In the genomic region with DNA sequence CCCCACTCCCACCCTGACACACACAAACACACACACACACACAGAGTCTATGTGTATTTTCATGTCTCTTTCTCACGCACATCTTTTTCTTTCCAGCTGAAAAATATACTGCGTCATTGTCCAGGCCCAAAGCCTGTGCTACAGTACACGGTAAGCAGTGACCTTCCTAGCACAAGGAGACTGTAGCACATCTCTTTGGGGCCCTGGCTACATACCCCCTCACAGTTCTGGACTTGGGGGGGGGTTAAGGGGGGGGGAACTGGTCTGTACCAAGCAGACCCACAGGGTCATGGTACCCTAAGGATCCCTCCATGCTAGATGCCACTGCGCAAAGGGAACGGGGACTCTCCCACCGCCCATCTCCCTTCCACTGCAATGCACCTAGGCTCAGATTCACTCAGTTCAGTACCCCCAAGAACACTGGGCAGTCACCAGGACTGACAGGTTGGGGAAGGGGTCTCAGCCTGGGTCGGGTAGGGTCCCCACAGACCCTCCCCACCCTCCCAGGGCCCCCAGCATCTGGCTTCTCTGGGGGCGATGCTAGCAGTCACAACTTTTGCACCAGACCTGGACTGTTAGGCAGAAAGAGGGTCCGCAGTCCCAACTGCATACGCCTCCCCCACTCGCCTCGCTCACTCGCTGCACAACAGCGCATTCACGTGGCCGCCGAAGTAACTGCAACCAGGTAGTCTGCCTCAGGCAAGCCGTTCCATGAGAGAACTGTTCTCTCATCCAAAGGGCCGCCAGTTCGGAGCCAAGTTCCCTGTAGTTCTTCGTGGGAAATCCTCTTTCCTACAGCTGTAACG, we compare ENCODE assay signal across 7 mouse cellular contexts.
DNase-seq lines count a peak whose midpoint lies in the region; ATAC-seq and TF ChIP-seq lines count a peak whose summit lies in the region.

No protein-coding gene starts in this region.

- DNase-seq in adrenal gland, postnatal 4 days (ENCODE audit: low spot score in 2 of 2) = peak; percentile 61 to 68
- peak; percentile 89 for DNase-seq in kidney, postnatal 0 days (ENCODE audit: low spot score)
- peak; percentile 65 for DNase-seq in liver, embryonic 11.5 days (ENCODE audit: low spot score)

- peaks cover 42% of the 10 kb centered on the region for H3K4me1 ChIP-seq in embryonic facial prominence, embryonic 13.5 days
- no peaks in the 10 kb centered on the region for H3K4me1 ChIP-seq in heart, embryonic 14.5 days (ENCODE audit: control insufficient read depth in 2 of 2, insufficient read depth in 2 of 2, low read length in 2 of 2)
- H3K4me1 ChIP-seq in kidney, postnatal 0 days (replicated peaks; ENCODE audit: insufficient read depth, low read length) = no peaks in the 10 kb centered on the region
- H3K4me1 ChIP-seq in liver, embryonic 11.5 days (replicated peaks; ENCODE audit: control insufficient read depth, insufficient read depth, low read length) = no peaks in the 10 kb centered on the region
- H3K4me1 ChIP-seq in neural tube, embryonic 13.5 days (replicated peaks) = peaks cover 30% of the 10 kb centered on the region
- H3K4me1 ChIP-seq in testis, adult 2 months (ENCODE audit: control insufficient read depth, insufficient read depth, low read length) = peaks cover 6% of the 10 kb centered on the region

- 0 out of 2 replicates have a peak, but pooled peaks have one; percentile 19 for TF ChIP-seq POLR2A in testis, adult 2 months (IDR thresholded peaks at IDR 0.05; ENCODE audit: control insufficient read depth, low read depth, low read length)

- no peaks in the 10 kb centered on the region for H3K9me3 ChIP-seq in embryonic facial prominence, embryonic 13.5 days
- no peaks in the 10 kb centered on the region for H3K9me3 ChIP-seq in heart, embryonic 14.5 days (ENCODE audit: control insufficient read depth, low read length)
- H3K9me3 ChIP-seq in kidney, postnatal 0 days (replicated peaks; ENCODE audit: low read length) = no peaks in the 10 kb centered on the region
- no peaks in the 10 kb centered on the region for H3K9me3 ChIP-seq in liver, embryonic 11.5 days (ENCODE audit: control insufficient read depth, low read length)
- no peaks in the 10 kb centered on the region for H3K9me3 ChIP-seq in neural tube, embryonic 13.5 days

- no peak overlapping the region for H3K9ac ChIP-seq in embryonic facial prominence, embryonic 13.5 days
- H3K9ac ChIP-seq in heart, embryonic 14.5 days (ENCODE audit: low read length) = no peak overlapping the region
- H3K9ac ChIP-seq in kidney, postnatal 0 days (ENCODE audit: low read depth, low read length) = no peak overlapping the region
- no peak overlapping the region for H3K9ac ChIP-seq in liver, embryonic 11.5 days (ENCODE audit: low read depth, low read length)
- 0 out of 2 replicates have a peak overlapping the region, but pooled peaks have one; percentile 12 for H3K9ac ChIP-seq in neural tube, embryonic 13.5 days

- peak; percentile 49 for ATAC-seq in embryonic facial prominence, embryonic 13.5 days (ENCODE audit: insufficient number of reproducible peaks, insufficient read depth, low FRiP score, low TSS enrichment, low read depth)
- ATAC-seq in heart, embryonic 14.5 days (ENCODE audit: insufficient number of reproducible peaks, insufficient read depth, low FRiP score, low read depth) = 0 out of 2 replicates have a peak, but pooled peaks have one; percentile 29
- ATAC-seq in kidney, postnatal 0 days (replicated peaks; ENCODE audit: low FRiP score, low read depth) = peak; percentile 70
- peak; percentile 44 for ATAC-seq in liver, embryonic 11.5 days (replicated peaks; ENCODE audit: low FRiP score)
- peak; percentile 72 for ATAC-seq in neural tube, embryonic 13.5 days (ENCODE audit: low read depth)

- peak; percentile 95 for TF ChIP-seq CTCF in kidney, postnatal 0 days (IDR thresholded peaks at IDR 0.05; ENCODE audit: low read depth)
- peak; percentile 93 for TF ChIP-seq CTCF in testis, adult 2 months (IDR thresholded peaks at IDR 0.05; ENCODE audit: control insufficient read depth, insufficient read depth, insufficient replicate concordance, low read depth, low read length)

- no peaks in the 10 kb centered on the region for H3K36me3 ChIP-seq in embryonic facial prominence, embryonic 13.5 days
- no peaks in the 10 kb centered on the region for H3K36me3 ChIP-seq in heart, embryonic 14.5 days (ENCODE audit: control insufficient read depth, insufficient read depth, low read length)
- H3K36me3 ChIP-seq in kidney, postnatal 0 days (ENCODE audit: insufficient read depth, low read length) = no peaks in the 10 kb centered on the region
- H3K36me3 ChIP-seq in liver, embryonic 11.5 days (ENCODE audit: control insufficient read depth, insufficient read depth, low read length) = no peaks in the 10 kb centered on the region
- no peaks in the 10 kb centered on the region for H3K36me3 ChIP-seq in neural tube, embryonic 13.5 days
- H3K36me3 ChIP-seq in testis, adult 2 months (ENCODE audit: control insufficient read depth, insufficient read depth, low read length) = no peaks in the 10 kb centered on the region

- 17% methylated on average over 22 of the region's 22 CpGs for WGBS in embryonic facial prominence, embryonic 13.5 days
- 23% methylated on average over 22 of the region's 22 CpGs for WGBS in heart, embryonic 14.5 days
- WGBS in kidney, postnatal 0 days = 13% methylated on average over 22 of the region's 22 CpGs
- 20% methylated on average over 22 of the region's 22 CpGs for WGBS in liver, embryonic 11.5 days
- 16% methylated on average over 22 of the region's 22 CpGs for WGBS in neural tube, embryonic 13.5 days

- no peak overlapping the region for H3K4me2 ChIP-seq in embryonic facial prominence, embryonic 13.5 days
- H3K4me2 ChIP-seq in heart, embryonic 14.5 days (ENCODE audit: low read length) = no peak overlapping the region
- no peak overlapping the region for H3K4me2 ChIP-seq in kidney, postnatal 0 days (ENCODE audit: low read length)
- no peak overlapping the region for H3K4me2 ChIP-seq in liver, embryonic 11.5 days
- no peak overlapping the region for H3K4me2 ChIP-seq in neural tube, embryonic 13.5 days

- no peak overlapping the region for H3K4me3 ChIP-seq in embryonic facial prominence, embryonic 13.5 days
- no peak overlapping the region for H3K4me3 ChIP-seq in heart, embryonic 14.5 days (ENCODE audit: control insufficient read depth in 1 of 2, insufficient read depth in 1 of 2, low read depth in 1 of 2, low read length in 2 of 2)
- H3K4me3 ChIP-seq in kidney, postnatal 0 days (replicated peaks; ENCODE audit: low read depth, low read length) = no peak overlapping the region
- H3K4me3 ChIP-seq in liver, embryonic 11.5 days (ENCODE audit: low read depth, low read length) = no peak overlapping the region
- no peak overlapping the region for H3K4me3 ChIP-seq in neural tube, embryonic 13.5 days
- peak overlapping the region; percentile 12 for H3K4me3 ChIP-seq in testis, adult 2 months (ENCODE audit: control insufficient read depth, low read depth, low read length)

- H3K27ac ChIP-seq in embryonic facial prominence, embryonic 13.5 days = peak overlapping the region; percentile 44
- H3K27ac ChIP-seq in heart, embryonic 14.5 days (replicated peaks in 1 of 2; ENCODE audit: control insufficient read depth in 1 of 2, insufficient read depth in 1 of 2, low read depth in 2 of 2, low read length in 2 of 2) = no peak overlapping the region
- no peak overlapping the region for H3K27ac ChIP-seq in kidney, postnatal 0 days
- H3K27ac ChIP-seq in liver, embryonic 11.5 days (ENCODE audit: low read depth, low read length) = no peak overlapping the region
- peak overlapping the region; percentile 70 for H3K27ac ChIP-seq in neural tube, embryonic 13.5 days (replicated peaks)
- H3K27ac ChIP-seq in testis, adult 2 months (ENCODE audit: control insufficient read depth, insufficient read depth, low read depth, low read length) = no peak overlapping the region

- H3K27me3 ChIP-seq in embryonic facial prominence, embryonic 13.5 days = no peaks in the 10 kb centered on the region
- no peaks in the 10 kb centered on the region for H3K27me3 ChIP-seq in heart, embryonic 14.5 days (ENCODE audit: control insufficient read depth, insufficient read depth, low read length)
- H3K27me3 ChIP-seq in kidney, postnatal 0 days (ENCODE audit: insufficient read depth, low read length) = no peaks in the 10 kb centered on the region
- no peaks in the 10 kb centered on the region for H3K27me3 ChIP-seq in liver, embryonic 11.5 days (replicated peaks; ENCODE audit: control insufficient read depth, insufficient read depth, low read length)
- no peaks in the 10 kb centered on the region for H3K27me3 ChIP-seq in neural tube, embryonic 13.5 days
- no peaks in the 10 kb centered on the region for H3K27me3 ChIP-seq in testis, adult 2 months (ENCODE audit: control insufficient read depth, insufficient read depth, low read length)

Comparison
In these comparisons a context has a peak if more than half of its experiments do, and no peak if none do; other contexts are left out.
1. H3K27ac ChIP-seq: peak in embryonic facial prominence, embryonic 13.5 days (single experiment) and neural tube, embryonic 13.5 days (single experiment); none in heart, embryonic 14.5 days (0 of 2), kidney, postnatal 0 days (single experiment), liver, embryonic 11.5 days (single experiment) and testis, adult 2 months (single experiment).
2. Peak in every context shown above with its lines, with median percentiles within 50 percentile points of each other: DNase-seq and ATAC-seq.